Mouse (Mus musculus) spleen, postnatal 4 days (tissue): Measurements from ENCODE around the gene Gcm1.
"Not testable (repeated sequence)": the region's sequence is repeated elsewhere in the genome, so short reads cannot be mapped to it uniquely, and the experiment has no call there.

Experiments used
- DNase-seq, 2 experiments: peaks; one replicate each; pipeline ENCODE4 v3.0.0; 2022; ENCODE audit warnings: low spot score in 2 of 2

Gene Gcm1

DNA sequence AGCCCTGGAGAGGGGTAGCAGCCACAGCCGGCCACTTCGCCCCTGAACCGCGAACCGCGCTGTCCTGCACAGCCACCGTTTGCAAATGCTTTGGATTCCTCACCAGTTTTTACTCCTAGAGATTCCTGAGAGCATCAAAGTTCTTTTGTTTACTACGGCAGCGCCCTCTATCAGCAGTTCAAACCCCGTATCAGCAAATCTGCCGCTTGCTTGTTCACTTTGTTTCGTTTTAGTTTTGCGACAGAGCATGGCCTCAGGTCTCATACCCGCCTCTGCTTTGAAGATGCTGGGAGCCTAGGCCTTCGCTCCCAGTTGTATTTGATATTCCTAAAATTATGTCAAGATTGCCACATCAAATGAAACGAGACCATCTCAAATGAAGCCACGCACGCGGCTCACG lies 5.0 kb upstream of the Gcm1 start:
- no peak for DNase-seq

DNA sequence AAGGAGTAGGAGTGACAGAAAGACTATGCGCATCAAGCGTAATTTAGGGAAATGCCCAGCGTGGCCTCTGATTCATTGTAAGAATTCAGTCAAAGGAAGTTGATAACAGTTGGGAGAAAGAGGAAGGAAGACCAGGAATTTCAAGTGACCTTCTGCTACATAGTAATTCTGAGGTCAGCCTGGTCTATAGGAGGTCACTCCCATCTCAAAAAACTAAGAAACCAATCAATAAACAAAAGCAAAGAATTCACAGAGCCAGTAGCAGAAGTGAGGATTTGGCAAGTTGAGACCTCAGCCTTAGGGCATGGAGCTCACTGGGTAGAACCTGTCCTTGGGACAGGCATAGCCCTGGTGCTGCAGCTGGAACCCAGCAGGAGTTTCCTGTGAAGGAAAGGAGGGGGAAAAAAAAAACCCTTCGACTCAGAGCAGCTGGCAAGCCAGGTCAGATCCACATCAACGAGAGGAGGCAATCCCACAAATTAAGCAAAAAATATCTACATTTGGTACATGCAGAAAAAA lies 1.2 kb upstream of the Gcm1 start:
- no peak for DNase-seq

DNA sequence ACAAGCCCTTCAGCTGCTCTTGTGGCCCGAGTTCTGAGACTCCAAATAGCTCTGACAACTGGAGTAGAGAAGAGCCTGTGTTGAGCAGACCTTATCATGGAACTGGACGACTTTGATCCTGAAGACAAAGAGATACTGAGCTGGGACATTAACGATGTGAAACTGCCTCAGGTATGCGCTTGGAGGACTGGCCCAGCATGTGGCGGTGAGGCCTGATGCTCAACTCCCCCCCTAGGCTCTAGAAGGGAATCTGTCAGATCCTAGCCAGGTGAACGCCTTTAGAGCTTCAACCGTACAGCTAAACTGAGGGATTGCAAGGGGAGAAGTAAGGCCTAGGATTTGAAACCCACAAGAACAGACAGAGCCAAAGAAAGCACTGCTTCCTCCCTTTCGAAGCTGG lies 2.1 kb downstream of the Gcm1 start:
- DNase-seq: no peak

DNA sequence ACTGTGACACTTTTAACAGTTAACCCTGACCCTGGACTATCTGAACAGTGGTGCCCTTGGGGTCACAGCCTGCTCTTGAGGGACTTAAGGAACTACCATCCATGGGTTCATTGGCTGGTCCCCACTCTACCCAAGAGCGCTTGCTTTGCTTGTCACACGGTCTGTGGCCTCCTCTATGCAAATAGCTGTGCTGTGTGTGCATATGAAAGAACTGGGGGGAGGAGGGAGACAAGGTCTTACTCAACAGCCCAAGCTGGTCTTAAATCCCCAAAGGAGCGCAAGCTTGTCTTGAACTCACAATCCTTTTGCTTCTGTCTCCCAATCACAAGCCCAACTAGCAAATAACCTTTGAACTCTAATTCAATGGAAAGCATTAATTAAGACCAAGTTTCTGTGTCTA lies 2.6 kb downstream of the Gcm1 start:
- no peak for DNase-seq

DNA sequence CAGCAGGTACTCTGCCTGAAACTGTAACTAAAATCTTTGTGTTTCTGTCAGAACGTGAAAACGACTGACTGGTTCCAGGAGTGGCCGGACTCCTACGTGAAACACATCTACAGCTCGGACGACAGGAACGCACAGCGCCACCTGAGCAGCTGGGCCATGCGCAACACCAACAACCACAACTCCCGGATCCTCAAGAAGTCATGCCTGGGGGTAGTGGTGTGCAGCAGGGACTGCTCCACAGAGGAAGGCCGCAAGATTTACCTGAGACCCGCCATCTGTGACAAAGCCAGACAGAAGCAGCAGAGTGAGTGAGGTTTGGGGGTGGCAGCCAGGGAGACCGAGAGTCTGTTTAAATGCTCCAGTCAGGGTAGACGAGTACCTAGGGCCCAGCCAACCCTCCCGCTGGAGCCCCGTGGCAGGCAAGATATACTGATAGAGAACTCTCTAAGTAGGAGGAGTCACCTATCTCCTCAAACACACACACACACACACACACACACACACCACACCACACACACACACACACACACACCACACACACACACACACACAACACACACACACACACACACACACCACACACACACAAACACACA lies 7.9 kb downstream of the Gcm1 start:
- DNase-seq: no peak

DNA sequence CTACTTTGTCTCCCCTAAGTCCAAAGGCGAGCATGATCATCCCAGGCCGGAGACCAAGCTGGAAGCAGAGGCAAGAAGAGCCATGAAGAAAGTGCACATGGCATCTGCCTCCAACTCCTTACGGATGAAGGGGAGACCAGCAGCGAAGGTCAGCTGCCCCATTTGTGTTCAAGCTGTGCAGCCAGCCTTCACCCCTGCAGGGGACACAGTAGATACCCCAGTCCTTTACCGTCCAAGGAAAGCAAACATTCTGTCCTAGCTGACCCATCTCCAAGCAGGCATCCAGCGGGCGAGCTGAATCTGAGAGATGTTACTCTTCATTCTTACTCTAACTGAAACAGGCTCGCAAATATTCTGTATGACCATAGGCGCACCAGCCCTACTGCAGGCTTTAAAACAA lies 10.7 kb downstream of the Gcm1 start:
- DNase-seq: no peak

DNA sequence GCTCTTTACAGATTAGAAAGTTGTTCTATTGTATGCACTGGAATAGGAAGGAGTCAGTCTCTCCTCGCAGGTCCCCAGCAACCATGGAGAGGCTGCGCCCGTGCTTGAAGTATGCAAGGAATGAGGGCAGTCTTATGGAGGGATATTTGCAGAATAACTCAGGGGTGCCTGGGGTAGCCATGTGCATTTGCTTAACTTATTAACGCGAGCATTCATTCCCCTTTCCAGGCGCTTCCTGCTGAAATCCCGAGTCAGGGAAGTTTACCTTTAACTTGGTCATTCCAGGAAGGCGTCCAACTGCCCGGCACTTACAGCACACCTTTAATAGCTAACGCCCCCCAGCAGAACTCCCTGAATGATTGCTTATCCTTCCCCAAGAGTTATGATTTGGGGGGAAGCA lies 12.4 kb downstream of the Gcm1 start:
- no peak for DNase-seq

DNA sequence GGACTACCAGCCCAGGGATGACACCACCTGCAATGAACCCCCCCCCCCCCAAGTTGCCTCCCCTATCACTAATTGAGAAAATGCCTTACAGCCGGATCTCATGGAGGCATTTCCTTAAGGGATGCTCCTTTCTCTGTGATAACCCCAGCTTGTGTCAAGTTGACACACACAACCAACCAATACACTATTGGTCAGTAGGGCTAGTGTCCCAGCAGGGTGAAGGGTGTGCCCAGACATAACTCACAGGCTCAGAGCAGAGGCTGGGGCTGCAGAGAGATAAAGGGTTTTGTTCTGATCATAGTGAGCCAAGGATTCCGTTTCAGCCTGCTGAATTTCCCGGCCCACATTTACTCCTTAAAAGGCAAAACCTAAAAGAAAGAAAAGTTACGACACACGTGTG lies 18.8 kb downstream of the Gcm1 start:
- no peak for DNase-seq

DNA sequence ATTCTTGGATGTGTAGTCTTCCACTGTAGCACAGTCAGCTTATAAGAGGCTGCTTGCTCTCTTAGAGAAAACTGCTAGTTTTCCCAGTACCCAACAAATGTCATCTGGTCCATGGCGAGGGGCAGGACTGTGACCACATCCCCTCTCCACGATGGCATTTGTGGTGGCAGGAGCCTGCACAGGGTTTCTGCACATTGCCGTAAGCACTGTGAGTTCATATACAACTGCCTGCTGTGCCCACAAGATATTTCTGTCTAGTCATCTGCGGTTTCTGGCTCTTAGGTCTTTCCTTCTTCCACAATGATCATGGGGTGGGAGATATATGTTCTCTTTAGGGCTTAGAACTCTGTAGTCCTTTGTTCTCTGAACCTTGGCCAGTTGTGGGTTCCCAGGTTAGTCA lies 19.9 kb downstream of the Gcm1 start:
- DNase-seq: no peak

DNA sequence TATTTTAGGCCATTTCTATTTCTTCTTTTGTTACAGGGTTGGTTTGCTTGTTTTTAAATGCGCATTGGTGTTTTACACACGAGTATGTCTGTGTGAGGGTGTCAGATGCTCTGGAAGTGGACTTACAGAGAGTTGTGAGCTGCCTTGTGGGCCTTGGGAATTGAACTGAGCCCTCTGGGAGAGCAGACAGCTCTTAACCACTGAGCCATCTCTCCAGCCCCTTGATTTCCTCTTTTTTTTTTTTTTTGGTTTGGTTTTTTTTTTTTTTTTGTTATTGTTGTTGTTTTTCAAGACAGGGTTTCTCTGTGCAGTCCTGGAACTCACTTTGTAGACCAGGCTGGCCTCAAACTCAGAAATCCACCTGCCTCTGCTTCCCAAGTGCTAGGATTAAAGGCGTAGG lies 21.6 kb downstream of the Gcm1 start:
- DNase-seq: not testable (repeated sequence)

DNA sequence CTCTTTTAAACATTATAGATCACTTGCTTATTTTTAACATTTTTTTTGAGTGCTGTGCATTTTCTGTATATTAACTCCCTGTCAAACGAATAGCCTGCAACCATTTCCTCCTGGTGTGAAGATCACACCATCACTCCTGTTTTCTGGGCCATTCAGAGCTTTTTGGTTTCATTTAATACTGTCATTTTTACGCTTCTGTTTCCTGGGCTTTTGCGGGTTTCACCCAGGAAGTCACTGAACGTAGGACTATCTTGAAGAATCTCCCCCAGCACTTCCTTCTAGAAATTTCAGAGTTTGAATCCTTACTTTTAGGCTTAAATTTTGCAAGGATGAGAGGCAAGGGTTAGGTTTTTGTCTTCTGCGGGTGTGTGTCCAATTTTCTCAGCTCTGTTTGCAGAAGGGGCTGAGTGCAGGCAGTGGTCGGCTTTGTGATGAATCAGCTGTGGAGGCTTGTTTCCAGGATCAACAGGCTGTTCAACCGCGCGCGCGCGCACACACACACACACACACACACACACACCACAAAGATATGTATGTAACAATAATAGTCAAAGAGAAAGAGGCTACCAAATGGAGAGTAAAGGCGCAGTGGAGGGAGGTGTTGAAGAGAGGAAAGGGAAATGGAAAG lies 22.1 kb downstream of the Gcm1 start:
- no peak for DNase-seq

DNA sequence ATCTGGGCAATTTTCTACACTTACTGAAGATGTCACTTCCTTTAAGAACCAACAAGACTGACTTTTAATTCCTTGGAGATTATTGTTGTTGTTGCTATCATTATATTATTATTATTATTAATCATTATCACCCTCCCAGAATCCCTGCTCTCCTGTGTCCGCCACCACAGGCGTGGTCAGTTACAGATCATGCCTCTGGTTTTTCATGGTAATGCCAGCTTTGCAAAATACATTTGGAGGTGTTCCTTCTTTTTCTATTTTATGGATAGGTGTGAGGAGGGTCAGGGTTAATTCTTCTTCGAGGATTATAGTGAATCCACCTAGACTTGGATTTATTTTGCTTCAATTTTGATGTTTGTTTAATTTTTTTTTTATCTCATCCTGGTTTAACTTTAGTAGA lies 23.5 kb downstream of the Gcm1 start:
- no peak for DNase-seq

DNA sequence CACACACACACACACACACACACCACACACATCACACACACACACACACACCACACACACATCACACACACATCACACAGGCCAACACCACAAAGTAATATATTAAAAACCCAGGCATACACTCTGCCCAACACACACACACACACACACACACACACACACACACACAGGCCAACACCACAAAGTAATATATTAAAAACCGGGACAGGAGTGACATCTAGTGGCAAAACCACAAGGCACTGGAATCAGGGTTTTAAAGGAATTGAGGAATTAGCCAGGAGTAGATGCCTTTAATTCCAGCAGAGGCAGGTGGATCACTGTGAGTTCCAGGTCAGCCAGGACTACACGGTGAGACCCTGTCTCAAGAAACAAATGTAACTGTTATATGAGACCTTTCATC lies 26.5 kb downstream of the Gcm1 start:
- no peak for DNase-seq

DNA sequence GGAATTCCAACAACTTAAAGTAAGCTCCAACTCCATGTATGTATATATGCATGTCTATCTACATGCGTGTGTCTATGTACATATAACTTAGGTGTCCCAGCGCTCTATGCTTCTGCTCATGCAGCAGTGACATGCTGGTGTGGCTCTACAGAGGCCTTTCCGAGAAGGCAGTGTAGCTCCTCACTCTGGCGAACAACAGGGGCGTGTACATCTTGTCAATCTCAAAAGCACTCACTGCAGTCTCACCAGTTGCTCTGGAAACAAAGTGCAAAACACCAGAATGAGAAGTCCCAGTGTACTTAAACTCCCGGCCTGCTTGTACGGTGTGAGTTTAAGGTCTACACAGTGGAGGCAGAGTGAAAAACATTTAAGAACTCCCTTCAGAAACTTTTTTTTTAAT lies 30.1 kb downstream of the Gcm1 start:
- no peak for DNase-seq

DNA sequence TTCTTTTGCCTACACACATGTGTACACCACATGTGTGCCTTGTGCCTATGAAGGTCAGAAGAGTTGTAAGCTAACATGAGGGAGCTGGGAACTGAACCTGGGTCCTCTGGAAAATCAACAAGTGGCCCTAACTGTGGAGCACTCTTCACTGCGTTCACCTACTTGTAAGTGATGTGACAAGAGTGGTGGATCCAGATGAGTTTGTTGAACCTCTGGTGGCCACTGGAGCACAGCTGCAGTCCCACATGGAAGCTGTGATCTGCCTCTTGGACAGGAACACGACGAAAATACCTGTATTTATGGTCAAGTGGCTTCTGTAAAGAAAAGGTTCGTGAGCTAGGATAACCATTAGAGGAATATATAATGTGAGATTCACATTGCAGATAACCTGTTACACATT lies 32.6 kb downstream of the Gcm1 start:
- no peak for DNase-seq

DNA sequence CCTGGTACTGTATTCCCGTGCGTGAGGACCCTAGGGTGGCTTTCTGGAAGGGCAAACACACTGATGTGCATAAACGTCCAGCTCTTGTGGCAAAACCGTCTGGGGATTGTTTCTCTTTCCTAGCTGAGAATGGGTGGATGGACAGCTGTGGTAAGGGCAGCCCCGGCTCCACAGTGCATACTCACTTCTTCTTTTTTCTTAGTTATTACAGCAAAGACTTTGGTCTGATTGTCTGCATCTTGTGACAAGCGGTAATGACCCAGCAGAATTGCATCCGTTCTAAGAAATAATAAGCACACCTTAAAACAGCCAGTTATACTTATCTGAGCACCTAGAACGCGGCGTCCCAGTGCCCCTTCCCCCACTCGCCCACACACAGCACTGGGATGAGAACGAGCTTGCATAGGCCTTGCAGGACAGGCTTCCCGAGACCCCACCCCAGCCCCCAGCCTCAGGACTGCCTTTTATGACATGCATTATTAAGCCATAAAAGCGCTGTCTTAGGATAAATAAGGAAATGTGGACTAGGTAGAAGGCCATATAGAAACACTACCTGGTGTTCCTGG lies 34.1 kb downstream of the Gcm1 start:
- DNase-seq: no peak

DNA sequence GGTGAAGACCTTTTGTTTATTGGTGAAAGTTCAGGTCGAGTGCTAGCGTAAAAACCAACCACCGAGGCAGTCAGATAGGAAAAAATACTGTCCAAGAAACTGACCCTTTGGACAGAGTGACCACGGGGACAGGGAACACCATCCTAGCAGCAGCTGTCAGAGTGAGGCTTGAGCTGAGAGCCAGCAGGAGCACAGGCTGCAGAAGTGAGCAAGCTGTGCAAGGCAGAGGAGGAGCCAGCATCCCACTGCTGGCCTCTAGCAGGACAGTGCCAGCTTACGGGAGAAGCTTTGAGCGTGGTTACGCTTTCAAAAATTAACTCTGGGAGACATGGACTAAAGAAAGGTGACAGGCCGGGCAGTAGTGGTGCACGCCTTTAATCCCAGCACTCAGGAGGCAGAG lies 36.0 kb downstream of the Gcm1 start:
- no peak for DNase-seq

DNA sequence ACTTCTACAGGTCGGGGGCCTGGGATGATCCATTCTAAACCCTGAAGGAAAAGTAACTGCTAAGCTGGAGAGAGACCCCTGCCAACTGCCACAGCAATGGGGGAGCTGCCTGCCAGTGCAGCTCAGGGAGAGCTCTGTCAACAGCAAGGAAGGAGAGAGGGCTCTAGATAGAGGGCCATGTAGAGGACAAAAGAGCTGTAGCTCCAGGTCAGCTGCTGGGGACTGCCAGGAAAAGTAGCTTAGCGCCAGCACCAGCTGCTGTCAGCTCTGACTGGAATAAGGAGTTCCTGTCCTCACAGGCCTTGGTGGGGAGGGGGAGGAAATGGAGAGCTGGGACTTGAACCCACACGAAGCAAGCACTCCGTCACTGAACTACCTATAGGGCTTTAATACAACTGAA lies 36.8 kb downstream of the Gcm1 start:
- DNase-seq: no peak

DNA sequence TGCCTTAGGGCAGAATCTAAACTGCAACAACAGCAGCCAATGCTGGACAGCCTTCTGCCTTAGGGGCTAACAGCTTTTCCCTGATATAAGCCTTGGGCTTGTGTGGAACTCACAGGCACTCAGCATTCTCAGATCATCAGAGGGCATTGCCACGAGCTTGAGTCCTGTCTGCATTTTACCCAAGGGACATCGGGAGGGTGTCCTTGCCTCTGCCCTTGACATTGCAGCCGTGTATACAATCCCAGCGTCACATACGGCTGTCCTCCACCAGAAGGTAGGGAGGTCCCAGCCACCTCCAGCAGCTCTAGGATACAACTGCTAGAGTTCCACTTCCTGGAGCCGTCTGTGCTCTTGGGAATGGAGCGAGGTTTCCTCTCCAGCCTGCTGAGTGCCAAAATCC lies 37.2 kb downstream of the Gcm1 start:
- DNase-seq: no peak

DNA sequence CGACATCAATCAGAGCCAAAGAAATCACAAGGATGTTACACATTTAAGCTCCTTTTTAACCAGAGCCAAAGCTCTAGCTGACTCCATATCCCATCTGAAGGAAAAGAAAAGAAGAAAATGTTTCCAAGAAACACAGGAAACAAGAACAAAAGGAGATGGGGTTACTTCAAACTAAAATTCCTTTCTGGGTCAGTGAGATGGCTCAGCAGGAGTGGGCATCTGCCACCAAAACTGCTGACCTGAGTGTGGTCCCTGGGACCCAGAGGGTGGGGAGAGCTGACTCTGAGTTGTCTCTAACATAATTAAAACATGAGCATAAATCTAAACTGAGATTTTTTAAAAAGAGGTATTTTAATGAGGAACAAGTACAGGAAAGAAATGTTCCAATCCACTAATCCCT lies 38.2 kb downstream of the Gcm1 start:
- DNase-seq: no peak

DNA sequence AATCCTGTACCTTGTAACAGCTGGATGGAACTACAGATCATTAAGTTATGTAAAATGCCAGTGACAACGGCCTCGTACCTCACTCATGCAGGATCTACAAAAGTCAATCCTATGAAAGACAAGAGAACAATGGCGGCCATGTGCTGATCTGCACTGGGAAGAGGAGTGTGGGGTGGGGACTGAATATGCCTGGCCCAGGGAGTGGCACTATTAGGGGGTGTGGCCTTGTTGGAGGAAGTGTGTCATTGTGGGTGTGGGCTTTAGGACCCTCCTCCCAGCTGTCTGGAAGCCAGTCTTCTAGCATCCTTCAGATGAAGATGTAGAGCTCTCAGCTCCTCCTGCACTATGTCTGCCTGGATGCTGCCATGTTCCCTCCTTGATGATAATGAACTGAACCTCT lies 38.9 kb downstream of the Gcm1 start:
- DNase-seq: no peak

DNA sequence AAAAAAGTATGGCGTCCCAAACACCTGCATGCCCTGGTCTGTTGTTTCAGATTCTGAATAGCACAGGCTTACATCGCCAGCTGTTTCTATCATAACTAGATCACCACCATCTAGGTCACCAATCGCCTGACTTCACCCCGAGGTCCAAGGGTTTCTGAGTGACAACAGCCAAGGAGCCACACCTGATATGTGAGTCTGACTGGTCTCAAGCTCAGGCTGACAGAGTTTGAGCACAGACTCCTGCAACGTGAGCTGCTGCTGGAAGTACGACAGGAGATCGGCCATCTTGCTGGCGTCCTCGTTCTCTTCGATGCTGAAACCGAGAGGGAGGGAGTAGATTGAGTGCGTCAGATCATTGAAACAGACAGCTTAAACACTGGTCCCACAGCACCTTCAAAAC lies 44.0 kb downstream of the Gcm1 start:
- DNase-seq: no peak

DNA sequence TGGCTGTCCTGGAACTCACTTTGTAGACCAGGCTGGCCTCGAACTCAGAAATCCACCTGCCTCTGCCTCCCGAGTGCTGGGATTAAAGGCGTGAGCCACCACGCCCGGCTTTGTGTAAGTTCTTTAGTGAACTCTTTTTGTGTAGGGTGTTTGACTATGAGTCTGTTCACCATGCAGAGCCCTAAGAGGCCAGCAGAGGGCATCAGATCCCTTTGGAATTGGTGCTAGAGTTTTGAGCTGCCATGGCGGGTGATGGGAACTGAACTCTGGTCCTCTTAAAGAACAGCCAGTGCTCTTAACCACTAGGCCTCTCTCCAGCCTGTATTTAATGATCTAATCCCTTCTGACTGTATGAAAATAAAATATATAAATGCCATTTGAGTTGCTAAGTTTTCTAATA lies 44.7 kb downstream of the Gcm1 start:
- no peak for DNase-seq

DNA sequence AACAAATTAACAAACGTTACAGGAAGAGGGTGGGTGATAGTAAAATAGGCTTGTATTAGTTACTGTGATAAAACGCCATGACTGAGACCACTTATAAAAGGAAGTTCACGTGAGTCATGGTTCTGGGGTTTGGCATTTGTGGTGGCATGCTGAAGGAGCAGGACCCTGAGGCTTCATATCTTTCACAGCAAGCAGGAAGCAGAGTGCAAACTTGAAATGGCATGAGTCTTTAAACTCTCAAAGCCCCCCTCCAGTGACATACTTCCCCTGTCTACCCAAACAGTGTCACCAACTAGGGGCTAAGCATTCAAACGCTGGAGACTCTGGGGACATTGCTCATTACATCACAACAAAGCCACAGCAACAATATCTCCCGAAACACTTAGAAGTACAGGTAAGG lies 49.2 kb downstream of the Gcm1 start:
- no peak for DNase-seq
